Mouse (Mus musculus) common myeloid progenitor, adult 5-6 weeks (primary cell): ENCODE measurements around the gene Gm6309. TPM values are rescaled to one million over a fixed set of nuclear protein-coding genes. Genes with fewer than 3 reads are reported as not detected.
A peak's percentile ranks its signal among the peaks of the same experiment; 100 is the strongest.
"Not testable (repeated sequence)": the region's sequence is repeated elsewhere in the genome, so short reads cannot be mapped to it uniquely, and the experiment has no call there.

Experiments used
- ATAC-seq: replicated peaks from 2 replicates; pipeline ENCODE4 v1.8.0; 2016; ENCODE audit warnings: low read depth, mild to moderate bottlenecking, moderate TSS enrichment, inconsistent platforms; ENCODE audit not compliant: poor library complexity, severe bottlenecking
- total RNA-seq: library from RNA; stranded (forward); fragments of 200-1000, 187-1606 nt; gene quantifications from 2 replicates; pipeline ENCODE4 v1.2.3, GENCODE M21; 2017

Gene Gm6309
- not detected in 2 replicates for total RNA-seq

- not testable (repeated sequence) for ATAC-seq
Measured at GRCm38 (mm10) chr5:146170621-146171020, at the start of gene Gm6309. Gm6309 (minus strand) TSS chr5:146170721.

DNA sequence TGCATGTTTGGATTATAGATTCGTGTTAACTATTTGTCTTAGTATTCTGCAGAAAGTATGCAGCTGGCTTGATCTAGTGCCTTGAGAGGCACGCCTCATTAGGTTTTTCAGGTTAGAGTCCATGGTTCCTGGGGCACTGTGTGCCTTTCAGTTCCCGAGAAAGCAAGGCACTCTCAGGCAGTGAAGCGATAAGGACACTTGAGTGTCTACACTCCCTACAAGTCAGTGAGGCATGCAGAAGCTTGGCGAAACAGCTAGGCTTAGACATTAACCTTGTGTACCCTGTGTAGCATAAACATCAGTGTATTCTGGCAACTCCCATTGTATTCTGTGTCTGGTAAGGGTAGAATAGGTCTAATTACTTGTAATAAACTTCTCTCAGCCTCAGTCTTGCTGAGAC, 35.0 kb upstream of the Gm6309 start:
- no peak for ATAC-seq

DNA sequence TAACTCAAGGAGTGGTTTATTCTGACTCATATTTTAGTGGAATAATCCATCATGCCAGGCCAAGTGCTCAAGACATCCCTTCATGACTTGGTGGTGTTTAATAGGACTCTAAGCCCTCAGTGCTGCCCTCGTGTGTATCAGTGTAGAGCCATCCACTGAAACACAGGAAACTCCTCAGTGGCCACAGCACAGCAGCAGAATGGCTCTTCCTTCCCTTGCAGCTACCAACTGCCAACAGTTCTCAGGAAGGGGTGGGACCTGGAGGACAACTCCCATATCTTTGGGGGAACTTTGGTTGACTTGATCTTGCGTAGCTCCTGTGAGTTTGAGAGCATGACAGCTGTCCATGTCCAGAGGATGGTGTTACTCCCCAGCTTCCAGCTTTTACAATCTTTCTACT, 33.4 kb upstream of the Gm6309 start:
- ATAC-seq, result peak; percentile 73

- ATAC-seq, result no peak
Measured at GRCm38 (mm10) chr5:146200580-146200979, 30.1 kb upstream of the Gm6309 start.

- peak; percentile 82 for ATAC-seq
Measured at GRCm38 (mm10) chr5:146199540-146199939, 29.0 kb upstream of the Gm6309 start.

DNA sequence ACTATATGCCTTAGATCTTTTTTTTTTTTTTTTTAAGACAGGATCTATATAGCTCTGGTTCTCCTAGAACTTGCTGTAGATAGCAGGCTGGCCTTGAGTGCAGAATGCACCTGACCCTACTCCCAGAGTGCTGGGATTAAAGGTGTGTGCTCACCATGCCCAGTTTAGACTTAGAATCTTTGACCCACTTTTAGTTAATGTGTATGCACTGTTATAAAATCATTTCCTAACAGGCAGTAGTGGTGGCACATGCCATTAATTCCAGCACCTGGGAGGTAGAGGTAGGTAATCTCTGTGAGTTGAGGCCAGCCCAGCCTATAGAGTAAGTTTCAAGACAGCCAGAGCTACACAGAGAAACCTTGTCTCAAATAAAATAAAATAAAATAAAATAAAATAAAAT, 28.6 kb upstream of the Gm6309 start:
- no peak for ATAC-seq

- ATAC-seq, result no peak
Measured at GRCm38 (mm10) chr5:146193360-146193759, 22.8 kb upstream of the Gm6309 start.

DNA sequence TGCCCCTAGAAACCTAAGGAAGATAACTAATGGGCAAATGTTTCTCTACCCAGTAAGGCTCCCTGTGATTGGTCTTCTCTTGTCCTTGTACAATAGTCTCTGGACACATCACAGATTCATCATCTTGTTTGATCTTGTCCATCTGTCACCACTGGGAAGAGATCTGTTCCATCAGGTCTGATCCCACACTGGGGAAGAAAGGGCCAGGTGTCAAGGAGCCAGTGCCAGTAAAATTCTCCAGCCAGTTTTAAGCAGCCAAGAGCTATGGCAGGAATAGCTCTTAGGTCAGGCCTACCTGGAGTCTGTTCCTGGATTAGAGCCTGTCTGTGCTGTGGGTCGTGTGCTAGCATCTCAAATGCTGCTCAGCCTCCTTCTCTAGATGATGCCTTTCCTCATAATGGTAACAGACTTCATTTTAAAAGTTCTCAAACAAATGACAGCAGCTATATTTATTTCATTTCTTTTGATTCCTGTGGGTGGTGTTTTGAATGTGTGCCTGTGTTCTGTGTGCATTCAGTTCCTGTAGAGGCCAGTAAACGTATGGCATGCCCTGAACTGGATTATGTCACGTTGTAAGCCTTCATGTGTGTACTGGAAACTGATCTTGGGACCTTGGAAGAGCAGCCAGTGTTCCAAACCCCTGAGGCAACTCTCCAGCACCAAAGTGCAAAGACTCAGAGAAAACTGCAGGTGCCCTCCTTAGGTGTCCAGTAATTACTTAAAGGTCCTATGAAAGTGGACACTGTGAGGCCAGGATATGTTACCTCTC, 20.2 kb upstream of the Gm6309 start:
- ATAC-seq, result no peak

DNA sequence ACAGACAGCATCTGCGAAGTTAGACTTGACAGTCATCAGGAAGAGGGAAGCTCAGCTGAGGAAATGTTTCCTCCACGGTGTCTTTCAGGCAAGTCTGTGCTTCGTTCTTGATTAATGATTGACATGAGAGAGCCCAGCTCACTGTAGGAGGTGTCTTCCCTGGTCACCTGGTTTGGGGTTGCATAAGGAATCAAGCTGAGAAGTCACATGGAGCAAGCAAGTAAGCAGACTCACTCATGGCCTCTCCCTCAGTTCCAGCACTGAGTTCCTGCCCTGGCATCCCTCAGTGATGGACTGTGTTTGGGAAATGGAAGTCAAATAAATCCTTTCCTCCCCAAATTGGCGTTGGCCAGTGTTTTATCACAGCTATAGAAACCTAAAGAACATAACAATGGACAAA, 19.6 kb upstream of the Gm6309 start:
- ATAC-seq, result no peak

GRCm38 (mm10) chr5:146188712-146189111, 18.2 kb upstream of the Gm6309 start:
- no peak for ATAC-seq

DNA sequence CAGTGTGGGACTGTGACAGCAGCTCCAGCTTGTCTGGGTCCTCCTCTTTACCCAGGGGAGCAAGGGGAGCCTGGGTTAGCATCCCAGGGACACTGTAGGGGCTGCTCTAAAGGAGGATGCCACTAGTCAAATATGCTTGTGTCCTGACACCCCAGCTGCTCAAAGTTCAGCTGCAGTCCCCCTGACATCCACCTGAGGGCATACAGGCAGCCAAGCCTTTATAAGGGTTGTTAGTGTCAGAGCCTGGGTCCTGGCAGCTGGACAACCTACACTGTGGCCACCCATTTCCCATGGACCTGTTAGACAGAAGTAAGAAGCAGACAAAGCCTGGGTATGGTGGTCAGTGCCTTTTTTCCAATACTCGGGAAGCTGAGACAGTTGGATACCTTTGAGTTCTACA, 17.6 kb upstream of the Gm6309 start:
- ATAC-seq, result 0 out of 2 replicates have a peak, but pooled peaks have one; percentile 50

DNA sequence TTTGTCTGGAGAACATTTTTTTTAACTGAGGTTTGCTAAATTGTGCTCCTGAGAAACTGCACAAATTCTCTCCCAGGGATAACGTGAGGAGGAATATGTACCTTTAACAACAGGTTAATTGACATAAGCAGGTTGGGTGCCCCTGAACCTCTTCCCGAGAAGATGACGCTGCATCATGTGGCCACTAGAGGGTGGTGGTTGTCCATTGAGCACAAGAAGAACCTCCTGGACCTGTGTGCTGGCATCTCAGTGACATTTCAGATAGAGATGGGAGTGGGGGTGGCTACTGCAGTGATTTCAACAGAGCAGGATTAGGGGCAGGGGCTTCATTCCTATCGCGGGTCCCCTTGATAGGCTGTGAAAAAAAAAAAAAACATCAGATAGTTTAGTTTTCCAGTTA, 16.9 kb upstream of the Gm6309 start:
- ATAC-seq, result 0 out of 2 replicates have a peak, but pooled peaks have one; percentile 72

GRCm38 (mm10) chr5:146185204-146185603, 14.7 kb upstream of the Gm6309 start, which contains the start of gene 1700001J03Rik:
1700001J03Rik (minus strand) TSS chr5:146185304.
- ATAC-seq, result not testable (repeated sequence)

DNA sequence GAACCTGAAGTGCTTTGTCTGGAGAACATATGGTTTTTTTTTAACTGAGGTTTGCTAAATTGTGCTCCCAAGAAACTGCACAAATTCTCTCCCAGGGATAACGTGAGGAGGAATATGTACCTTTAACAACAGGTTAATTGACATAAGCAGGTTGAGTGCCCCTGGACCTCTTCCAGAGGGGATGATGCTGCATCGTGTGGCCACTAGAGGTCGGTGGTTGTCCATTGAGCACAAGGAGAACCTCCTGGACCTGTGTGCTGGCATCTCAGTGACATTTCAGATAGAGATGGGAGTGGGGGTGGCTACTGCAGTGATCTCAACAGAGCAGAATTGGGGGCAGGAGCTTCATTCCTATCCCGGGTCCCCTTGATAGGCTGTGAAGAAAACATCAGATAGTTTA, 2.2 kb upstream of the Gm6309 start:
- ATAC-seq, result not testable (repeated sequence)

- ATAC-seq, result not testable (repeated sequence)
Measured at GRCm38 (mm10) chr5:146160439-146160838, 10.1 kb downstream of the Gm6309 start, which contains the start of gene Gm5565. Gm5565 (minus strand) TSS chr5:146160539.

DNA sequence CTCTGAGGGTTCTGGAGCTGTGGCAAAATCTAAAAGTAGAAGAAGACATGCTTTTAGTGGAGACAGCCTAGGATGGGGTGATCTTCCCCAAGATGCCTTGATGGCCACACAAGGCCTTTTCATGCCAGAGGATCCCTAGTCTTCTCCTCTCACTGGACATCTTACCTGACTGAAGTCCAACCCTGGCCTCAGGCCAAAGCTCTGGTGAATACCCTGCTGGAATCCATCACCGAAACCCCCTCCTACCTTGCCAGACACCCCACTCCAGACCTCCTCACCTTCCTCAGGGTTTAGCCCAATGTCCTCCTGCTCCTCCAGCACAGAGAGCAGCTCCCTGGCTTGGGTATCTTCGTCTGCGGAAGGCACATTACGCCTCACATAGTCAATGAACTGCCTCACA, 12.2 kb downstream of the Gm6309 start:
- not testable (repeated sequence) for ATAC-seq

DNA sequence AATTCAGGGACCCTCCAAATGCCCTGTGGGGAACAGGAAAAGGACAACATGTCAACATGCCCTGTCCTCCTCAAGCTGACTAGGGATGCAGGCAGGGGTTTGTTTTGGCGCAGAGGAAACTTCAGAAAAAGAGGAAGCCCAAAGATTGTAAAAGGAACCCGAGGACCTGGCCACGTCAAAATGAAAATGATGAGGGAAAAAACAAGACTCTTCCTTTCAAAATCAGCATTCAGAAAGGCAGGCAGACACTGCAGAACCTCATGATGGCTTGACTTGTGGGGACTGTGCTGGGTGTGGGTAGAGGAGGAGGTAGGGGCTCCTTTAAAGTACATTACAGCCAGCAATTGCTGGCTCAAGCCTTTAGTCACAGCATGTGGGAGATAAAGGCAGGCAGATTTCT, 20.1 kb downstream of the Gm6309 start:
- ATAC-seq, result no peak

- no peak for ATAC-seq
Measured at GRCm38 (mm10) chr5:146147903-146148302, 22.6 kb downstream of the Gm6309 start.
